Mouse (Mus musculus): Measurements from ENCODE around the gene Anks3. TPM values are rescaled to one million over a fixed set of nuclear protein-coding genes. Genes with fewer than 3 reads are reported as not detected.

The Anks3 gene
- total RNA-seq, 4 experiments from 2014 or later, result 48.5 to 79.6 (median 58.6) TPM

DNA sequence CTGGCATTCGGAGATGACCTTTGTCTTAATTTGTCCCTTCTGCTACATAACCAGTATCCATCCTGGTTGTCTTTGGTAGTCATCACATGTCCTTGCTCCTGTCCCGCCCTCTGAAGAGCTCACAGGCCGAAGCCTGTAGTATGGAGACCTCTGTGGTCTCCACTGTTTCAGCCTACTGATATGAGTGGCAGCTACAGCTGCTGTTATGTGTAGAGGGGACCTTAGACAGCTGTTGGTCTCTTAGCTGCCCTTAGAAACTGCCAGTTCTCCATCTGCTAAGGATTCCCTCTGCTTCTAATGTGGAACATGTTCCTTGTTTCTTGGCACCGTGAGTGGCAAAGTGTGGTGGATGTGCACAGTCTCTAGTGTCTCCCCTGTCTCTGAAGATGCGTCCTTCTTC is 40.0 kb downstream of the Anks3 start:
- no peak for DNase-seq

DNA sequence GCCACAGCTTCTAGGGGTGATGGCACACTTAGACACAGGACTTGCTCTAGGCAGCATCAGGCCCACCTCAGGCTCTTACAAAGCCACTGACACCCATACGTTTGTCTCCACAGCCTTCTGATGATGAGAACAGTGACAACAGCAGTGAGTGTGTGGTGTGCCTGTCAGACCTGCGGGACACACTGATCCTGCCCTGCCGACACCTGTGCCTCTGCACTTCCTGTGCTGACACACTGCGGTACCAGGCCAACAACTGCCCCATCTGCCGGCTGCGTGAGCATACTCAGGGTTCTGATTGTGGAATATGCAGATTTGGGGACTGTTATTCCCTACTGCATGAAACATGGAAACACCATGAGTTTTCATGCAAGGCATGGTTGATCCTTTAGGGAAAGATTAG is 41.5 kb downstream of the Anks3 start:
- no peak for DNase-seq

DNA sequence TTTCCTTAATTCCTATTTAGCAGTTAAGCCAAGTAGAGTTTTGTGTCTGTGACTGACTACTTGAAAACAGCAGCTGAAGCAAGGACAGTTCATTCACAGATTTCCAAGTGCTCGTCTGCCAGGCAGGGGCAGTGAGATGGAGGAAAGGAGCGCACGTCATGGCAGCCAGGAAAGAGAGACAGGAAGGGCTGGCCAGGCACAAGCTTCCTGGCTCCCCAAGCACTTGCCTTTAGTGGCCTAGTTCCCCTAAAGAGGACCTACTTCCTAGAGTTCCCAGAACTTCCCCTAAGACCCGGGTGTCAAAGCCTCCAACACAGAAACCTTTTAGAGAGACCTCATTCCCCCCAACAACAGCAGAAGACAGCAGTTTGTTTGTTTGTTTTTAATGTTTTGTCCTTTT is 43.4 kb downstream of the Anks3 start:
- no peak for DNase-seq

DNA sequence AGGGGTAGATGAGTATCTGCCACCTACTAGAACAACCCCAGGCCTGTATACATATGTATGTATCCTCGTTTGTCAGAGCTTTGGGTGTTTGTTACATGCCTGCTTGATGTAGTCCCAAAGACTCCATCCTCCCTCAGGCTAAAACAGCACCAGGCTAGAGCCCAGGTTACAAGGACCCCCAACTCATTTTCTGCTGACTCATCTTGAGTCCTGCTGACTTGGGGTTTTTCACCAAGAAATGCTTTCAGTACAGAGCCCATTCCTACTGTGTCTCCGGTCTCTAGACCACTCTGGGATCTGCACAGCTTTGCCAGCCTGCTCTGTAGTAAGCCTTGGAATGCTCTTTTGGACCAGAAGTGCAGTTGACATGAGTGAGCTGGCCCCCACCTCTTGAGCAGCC is 47.4 kb downstream of the Anks3 start:
- no peak for DNase-seq

DNA sequence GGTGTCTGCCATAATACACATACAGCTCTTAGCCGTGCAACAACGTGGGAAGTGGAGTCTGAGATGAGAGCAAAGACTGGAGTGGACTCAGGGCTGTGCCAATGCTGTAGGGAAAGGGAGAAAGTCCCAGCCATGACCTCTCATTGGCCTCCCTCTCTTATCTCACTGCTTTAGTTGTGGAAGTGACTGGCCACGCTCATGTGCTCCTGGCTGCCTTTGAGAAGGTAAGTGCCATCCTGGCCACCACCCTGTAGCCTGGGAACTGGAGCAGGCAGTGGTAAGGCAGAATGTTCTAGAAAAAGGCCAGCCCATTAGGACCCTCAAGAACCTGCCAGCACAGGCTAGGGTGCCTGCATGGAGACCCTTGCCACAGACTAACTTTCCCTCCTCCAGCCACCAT is 48.1 kb downstream of the Anks3 start:
- DNase-seq, result no peak

DNA sequence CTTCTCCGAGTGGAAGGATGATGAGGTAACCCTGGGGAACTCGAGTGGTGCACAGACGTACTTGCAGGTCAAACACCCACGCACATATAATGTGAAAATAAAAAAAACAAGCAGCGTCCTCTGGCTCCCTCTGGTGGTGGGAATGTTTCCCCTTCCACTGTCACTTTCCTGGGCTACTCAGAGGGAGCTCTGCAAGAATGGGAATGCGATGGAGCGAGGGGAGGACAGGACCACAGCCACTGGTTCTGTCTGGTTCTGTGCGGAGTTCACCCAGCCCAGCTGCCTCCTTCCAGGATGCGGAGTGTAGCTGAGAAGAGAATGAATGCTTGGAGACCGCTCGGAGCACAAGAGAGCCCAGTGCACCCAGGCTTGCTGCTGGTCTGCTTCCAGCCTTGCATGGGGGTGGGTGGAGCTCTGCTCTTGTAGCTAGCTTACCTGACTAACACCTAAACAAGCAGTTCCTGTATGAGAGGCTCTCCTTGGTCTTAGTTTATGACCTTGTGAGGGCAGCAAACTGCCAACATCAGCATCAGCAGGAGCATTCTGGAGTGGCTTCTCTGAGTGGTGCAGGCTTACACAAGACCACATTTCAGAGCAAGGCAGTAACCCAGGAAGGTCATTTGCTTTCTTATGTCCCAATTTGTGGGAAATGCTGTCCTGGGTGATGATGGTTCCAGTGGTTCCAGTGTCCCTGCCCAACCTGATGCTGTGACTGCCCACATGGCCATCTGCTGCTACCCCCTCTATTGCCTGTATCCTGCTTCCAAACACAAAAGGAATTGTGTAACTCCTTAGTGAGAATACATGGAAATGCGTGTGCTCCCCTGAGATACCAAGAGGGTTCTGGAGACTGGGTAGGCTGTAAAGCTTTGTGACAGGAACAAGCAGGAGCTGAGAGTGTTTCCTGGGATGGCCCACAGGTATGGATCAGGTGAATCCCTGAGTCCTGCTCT is 49.9 kb downstream of the Anks3 start:
- DNase-seq, result peak; percentile 75

DNA sequence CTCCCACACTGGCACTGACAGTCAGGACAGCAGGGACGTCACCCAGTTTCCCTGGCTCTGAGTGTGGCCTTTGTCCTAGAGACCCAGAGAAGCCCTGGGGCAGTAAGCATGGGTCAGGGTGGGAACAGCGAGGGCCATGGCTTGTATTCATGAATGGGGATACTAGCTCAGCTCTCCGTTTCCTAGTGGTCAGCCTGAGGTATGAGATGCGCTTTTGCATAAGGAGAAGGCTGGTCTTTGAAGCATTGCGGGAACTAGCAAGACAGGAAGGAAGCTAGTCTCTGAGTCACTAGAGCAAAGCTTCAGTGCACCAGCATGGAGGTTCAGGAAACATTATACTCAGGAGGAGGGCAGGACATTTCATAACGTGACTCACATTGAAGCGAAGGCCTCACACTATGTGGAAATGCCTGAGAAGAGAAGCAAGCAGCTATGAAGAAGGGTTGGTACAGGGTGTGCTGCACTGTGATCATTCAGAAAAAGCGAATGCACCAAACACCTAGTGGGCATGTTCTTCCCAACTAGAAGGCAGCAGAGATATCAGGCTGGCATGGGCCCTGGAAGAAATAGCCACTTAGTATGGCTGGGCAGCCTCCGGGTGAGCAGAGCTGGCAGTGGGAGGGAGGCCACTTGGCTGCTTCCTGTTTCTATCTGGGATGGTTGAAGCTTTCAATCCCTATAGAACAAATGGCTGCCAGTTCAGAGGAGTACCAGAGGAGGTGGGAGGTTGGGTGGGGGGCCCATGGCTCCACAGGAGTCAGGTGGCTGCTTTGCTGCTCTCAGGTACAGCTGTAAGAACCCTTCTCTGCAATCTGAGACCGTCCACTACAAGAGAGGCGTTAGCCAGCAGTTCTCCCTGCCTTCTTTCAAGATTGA is 50.9 kb downstream of the Anks3 start:
- no peak for DNase-seq

DNA sequence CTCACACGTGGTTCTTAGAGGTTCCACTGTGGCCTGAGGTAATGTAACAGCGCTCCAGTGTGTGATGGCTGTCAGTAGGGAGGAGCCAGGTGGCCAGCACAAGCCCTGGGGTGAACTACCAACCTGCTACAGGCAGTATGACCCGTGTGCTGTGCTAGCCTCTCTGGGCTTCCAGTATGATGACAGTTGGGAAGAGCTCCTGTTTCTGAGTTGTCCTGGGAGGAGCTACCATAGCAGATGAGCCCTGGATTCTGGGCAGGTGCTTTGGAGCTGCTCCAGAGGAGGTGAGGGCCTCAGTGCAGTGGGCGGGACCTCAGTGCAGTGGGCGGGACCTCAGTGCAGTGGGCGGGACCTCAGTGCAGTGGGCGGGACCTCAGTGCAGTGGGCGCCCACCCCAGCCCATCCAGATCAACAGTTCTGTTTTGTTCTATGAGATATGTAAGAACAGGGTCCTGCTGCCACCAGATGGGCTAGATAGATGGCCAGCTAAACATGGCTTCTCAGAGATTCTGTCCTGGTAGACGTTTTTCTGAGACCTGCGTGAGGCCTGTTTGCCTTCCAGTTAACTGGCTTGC is 51.8 kb downstream of the Anks3 start:
- no peak for DNase-seq

DNA sequence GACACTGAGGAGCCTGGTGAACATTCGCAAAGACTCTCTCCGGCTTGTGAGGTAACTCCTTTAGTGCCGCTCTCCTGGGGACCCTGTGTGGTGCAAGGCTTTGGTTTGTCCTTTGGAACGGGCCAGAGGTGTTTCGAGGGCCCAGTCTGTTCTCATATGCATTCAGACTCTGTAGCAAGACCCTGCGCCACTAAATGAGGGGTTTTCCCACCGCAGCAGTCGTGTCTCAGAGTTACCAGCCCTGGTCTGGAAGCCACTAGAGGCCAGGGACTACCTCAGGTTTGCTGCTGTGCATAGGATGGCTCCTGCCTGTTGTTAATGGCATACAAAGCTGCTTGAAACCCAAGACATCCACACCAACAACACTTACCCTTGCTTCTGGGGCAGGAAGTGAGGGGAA is 53.2 kb downstream of the Anks3 start:
- no peak for DNase-seq

DNA sequence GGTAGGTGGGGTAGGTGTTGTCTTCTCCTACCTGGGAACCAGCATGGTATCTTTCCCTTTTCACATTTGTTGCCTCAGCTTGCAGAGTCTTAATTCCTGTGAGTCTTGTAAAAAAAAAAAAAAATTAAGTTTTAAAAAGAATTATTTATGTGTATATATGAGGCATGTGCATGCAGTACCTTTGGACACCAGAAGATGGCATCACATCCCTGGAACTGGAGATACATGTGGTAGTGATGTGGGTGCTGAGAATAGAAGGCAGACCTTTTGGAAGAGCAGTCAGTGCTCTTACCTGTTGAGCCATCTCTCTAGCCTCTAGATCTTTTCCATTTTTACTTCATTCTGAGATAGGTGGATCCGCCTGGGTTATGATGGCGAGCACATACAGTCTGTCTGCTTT is 54.3 kb downstream of the Anks3 start:
- no peak for DNase-seq

DNA sequence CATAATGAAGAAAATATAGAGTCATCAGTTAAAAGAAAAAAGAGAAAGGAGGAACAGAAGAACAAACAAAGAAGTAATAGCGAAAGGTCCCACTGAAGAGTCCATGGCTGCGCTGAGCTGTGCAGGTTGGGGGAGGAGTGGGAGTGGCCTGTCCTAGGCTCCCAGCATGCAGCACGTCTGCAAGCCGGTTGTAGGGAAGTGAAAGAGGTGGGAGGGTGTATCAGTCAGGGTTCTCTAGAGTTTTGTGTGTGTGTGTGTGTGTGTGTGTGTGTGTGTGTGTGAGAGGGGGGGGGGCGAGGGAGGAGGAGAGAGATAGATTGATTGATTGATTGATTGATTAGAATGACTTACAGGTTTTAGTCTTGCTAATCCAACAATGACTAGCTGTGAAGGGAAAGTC is 56.0 kb downstream of the Anks3 start:
- DNase-seq, result no peak

DNA sequence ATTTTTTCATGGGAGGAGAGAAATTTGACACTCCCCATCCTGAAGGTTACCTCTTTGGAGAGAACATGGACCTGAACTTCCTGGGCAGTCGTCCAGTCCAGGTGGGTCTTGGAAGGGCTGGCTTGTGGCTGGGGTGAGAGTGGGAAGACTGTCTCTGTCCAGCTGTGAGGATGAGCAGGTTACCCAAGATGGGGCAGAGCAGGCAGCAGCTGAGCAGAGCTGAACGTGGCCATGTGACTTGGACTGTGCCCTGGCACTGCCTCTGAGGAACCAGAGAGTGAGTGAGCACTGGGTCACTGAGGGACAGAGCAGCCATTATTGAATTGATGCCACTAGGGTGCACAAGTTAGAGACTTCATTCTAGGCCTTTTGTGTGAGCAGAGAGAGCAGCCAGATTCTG is 56.6 kb downstream of the Anks3 start:
- DNase-seq, result no peak

DNA sequence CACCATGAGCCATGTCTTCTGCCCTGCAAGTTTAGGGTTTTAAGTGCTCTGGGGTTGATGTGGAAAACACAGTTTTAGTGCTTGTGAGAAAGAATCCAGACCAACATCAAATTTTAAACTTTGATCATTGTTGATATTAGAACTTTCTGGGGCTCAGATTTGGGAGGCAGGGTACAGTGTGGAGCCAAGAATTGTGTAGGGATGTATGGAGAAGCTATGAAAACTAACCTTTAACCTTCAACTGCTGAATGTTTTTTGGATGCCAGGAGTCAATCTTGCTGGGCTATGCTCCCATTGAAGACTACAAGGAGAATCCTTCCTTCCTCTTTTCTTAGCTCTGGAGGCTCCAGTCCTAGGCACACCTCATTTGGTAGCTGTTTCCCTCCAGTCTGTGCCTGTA is 57.4 kb downstream of the Anks3 start:
- DNase-seq, result no peak

DNA sequence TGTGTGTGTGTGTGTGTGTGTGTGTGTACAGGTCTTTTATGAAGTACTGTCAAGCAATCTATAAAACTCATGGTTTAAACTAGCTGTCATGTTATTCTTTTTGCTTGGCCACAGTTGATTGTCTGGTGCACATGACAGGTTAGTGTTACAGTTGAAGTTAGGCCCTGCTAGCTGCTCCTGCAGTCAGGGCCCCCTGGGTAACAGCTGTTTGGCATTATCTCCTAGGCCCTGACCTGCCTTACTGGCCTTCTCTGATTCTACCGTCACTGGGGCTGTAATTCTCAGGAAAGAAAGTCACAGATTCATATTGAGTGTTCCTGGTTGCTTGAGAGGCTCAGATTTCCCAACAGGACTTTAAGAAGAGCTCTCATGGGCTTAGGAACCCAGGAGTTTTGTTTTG is 58.4 kb downstream of the Anks3 start:
- DNase-seq, result no peak

DNA sequence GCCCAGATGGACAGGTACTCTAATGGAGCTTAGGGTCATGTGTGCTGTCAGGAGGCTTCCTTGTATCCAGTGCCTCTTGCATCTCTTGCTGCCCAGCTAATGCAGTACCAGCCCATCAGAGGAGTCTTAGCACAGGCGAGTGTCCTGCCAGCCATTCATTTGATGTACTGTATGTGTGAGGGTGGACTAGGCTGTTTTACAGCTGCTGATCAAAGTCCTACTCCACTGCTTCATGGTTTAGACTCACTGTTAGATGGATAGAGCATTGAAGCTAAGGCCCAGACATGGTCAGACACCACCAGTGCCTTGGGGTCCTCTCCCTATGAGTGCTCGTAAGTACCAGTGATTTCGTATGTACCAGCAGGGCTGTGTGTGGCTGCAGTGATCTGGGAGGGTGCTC is 59.1 kb downstream of the Anks3 start:
- no peak for DNase-seq

DNA sequence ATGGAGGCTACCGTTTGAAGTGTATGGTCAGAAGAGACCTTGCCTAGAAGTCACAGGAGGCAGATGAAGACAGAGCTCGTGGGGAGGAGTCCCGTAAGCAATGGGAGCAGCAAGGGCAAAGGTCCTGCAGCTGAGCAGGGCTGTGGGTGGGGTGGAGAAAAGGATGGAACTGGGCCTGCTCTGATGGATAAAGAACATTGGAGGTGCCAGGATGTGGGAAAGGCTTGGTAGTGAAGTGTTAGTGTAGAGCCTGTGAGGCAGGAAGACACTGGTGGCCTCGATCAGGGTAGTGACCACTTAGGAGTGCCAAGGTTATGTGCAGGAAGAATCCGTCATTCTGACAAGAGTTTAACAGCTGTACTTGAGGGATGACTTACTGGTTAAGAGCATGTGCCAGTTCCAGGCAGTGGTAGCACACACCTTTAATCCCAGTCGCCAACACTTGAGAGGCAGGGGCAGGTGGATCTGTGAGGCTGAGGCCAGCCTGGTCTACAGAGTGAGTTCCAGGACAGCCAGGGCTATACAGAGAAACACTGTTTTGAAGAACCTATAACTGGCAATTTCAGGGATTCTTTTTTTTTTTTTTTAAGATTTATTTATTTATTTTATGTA is 60.4 kb downstream of the Anks3 start:
- no peak for DNase-seq

DNA sequence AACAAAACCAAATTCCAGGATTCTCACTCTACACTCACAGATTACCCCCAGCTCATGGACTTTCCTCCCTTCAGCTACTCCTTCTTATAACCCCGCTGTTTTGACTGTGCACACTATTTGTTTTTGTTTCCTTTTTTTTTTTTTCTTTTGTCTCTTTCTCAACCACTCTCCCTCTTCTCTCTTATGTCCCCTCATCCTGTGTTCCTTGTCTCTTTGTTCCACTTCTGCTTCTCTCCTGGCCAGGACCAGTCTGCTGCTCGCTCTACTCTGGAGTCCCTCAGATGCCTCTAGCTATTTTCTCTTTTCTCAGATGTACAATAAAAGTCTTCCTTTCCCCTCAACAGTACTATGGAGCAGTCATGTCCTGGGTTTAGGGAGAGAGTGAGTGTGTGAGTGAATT is 61.6 kb downstream of the Anks3 start:
- DNase-seq, result no peak

DNA sequence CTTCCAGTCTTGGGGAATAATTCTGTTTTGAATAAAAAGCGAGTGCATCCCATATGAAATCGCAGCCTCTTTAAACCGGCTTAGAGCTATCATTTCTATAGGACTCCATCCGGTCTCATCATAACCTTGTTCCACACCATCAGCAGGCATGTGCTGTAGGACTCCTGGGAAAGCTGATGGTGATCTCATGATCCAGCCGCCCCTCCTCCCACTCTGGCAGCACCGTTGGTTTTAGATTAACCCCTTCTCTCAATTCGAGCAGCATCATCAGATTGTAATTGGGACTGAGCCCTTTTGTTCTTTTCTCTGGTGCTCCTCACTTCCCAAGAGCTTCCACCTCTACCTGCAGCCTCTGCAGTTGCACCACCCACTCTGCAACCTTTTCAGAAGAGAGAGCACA is 62.8 kb downstream of the Anks3 start:
- DNase-seq, result no peak

DNA sequence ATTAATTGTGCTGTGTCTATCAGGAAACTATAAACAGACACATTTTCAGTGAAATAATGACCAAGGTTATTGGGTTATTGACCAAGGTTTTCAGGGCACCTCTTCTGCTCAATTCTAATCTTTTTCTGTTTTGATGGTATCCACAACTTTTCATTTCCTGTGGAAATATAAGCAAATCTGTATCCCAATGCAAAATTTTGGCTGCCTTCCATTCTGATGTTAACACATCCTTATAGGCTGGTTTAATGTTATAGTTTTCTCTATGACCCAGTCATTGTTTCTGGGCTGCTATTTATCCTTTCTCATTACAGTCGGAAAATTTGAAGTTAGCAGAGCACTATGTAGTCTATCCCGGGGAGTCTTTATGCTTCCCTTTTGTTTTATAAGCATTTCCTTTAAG is 64.3 kb downstream of the Anks3 start:
- DNase-seq, result no peak

DNA sequence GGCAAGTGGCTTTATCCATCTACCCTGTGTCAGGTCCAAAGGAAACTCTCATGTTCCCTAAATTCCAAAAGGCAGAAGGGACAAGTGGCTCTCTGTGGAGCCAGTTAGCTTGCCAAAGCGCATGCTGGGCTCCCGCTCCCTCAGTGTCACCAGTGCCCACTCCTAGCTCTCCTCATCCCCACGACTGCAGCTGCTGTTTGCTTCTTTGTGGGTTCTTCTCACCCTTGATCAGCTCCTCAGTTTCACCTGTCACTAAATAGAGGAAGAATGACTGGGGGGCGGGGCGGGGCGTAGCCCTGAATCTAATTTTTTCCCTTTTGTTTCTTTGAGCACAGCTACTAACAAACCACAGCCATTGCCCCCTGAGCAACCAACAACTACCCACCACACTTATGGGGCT is 65.1 kb downstream of the Anks3 start:
- no peak for DNase-seq

DNA sequence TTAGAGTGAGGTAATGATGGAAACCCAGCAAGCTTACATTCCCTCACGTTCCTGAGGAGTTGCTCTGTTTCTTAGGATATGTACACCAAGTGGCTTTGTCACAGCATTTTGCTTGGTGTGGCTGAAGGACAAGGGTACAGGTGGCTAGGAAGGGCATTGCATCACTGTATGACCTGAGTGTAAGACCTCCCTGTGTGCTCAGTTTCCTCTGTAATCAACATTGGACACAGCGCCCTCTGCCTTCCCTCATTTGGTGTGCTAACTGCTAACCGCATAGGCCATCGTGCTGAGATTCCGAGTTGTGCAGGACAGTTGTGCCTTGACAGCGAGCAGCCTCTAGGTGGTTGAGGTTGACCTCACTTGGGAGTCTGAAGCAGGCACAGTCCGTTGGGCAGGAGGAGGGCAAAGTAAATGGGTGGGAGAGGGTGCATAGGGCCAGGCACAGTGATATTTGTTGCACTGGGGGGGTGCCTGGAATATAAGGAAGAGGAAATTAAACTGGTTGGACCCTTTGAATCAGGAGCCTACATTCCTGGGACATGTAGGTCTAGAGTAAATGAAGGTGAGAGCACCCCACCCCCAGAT is 66.8 kb downstream of the Anks3 start:
- DNase-seq, result no peak

DNA sequence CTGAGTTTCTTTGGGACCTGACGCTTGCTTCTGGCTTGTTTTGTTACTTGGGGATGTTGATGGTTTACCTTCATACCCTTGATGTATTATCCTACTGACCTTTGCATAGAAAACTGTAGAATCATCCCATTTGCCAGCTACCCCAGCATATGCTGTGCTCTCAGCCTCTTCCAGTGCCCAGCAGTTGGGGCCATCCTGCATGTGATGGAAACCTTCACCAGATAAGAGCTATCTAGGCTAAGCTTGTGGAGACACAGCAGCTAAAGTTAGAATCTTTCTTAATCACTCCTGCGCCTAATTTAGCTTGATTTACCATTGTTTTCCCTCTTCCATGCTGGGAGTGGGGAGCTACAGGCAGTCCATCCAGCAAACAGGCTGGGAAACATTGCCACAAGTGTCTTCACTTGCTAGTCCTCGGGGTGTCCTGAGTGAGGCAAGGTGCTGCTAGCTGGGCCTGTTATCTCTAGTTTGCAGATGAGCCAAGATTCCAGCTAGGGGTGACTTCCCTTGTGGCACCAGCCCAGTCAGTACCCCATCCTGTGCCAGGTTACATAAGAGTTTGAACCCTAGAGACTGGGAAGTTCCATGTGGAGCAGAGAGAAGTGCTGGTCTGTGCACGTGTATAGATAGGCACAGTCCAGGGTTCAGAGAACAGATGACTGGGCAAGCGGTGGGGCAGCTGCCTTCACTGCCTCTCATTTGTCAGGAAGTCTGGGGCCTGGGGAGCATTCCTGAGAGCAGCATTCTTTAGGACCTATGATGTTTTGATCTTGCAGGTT is 67.6 kb downstream of the Anks3 start:
- DNase-seq, result no peak

Measured in adrenal gland, adult 8-10 months (tissue).